ENCODE assay signal across 22 mouse cellular contexts in the genomic region with DNA sequence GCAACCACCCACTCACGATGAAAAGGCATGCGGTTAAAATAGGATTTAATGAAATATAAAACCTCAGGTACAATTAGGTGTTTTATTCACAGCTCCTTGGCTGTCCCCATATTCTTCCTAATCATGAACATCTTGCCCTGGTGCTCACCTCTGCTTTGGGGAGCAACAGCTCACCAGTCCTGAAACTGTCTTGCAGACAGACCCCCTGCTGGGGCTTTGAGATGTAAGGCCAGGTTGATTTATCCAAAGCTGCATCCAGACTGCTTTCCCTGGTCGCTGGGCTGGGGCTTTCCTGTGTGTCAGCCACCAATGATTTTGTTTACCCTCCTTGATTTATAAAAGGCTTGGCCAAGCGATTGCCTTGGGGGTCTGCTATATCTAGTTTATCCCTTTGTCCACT.
DNase-seq lines count a peak whose midpoint lies in the region; ATAC-seq lines count a peak whose summit lies in the region.
"Had no signal": no experiment of that assay in that cellular context is flagged by ENCODE, and none has a peak within 500 bp of the region (broad histone marks: within the 10 kb centered on the region; RNA-seq: fewer than 3 reads in every experiment).

No protein-coding gene starts in this region.

- no peak overlapping the region for H3K27ac ChIP-seq in midbrain, embryonic 11.5 days (ENCODE audit: low read depth, low read length)
- H3K27ac ChIP-seq in midbrain, embryonic 15.5 days: no peak overlapping the region
- no peak overlapping the region for H3K27ac ChIP-seq in intestine, embryonic 15.5 days
- H3K27ac ChIP-seq: embryonic facial prominence, embryonic 10.5 days; embryonic facial prominence, embryonic 12.5 days; forebrain, embryonic 10.5 days; forebrain, embryonic 12.5 days had no signal

- H3K4me1 ChIP-seq in midbrain, embryonic 11.5 days (ENCODE audit: control insufficient read depth, insufficient read depth, low read length): no peaks in the 10 kb centered on the region
- H3K4me1 ChIP-seq in midbrain, embryonic 15.5 days: no peaks in the 10 kb centered on the region
- no peaks in the 10 kb centered on the region for H3K4me1 ChIP-seq in intestine, embryonic 15.5 days (replicated peaks)
- H3K4me1 ChIP-seq: embryonic facial prominence, embryonic 10.5 days; embryonic facial prominence, embryonic 12.5 days; forebrain, embryonic 10.5 days; forebrain, embryonic 12.5 days had no signal

- no peak overlapping the region for H3K4me2 ChIP-seq in midbrain, embryonic 11.5 days
- H3K4me2 ChIP-seq in midbrain, embryonic 15.5 days: no peak overlapping the region
- no peak overlapping the region for H3K4me2 ChIP-seq in intestine, embryonic 15.5 days (replicated peaks)
- H3K4me2 ChIP-seq: embryonic facial prominence, embryonic 12.5 days; forebrain, embryonic 12.5 days had no signal

- peak; percentile 23 for DNase-seq in midbrain, embryonic 11.5 days (ENCODE audit: low spot score, missing footprints)
- peak; percentile 21 for DNase-seq in R1 (ENCODE audit: low read depth, low spot score)
- DNase-seq in urinary bladder, adult 18-20 months (ENCODE audit: low spot score in 2 of 2): no peak
- DNase-seq: adrenal gland, adult 8-10 months; adrenal gland, postnatal 14 days; adrenal gland, postnatal 36 days; cerebellum, adult 11-12 months; cerebellum, adult 2 months; cerebellum, adult 9-10 months; cerebellum, postnatal 25 days had no signal

- no peak overlapping the region for H3K9ac ChIP-seq in midbrain, embryonic 11.5 days (ENCODE audit: low read length)
- no peak overlapping the region for H3K9ac ChIP-seq in midbrain, embryonic 15.5 days
- H3K9ac ChIP-seq in intestine, embryonic 15.5 days: no peak overlapping the region
- H3K9ac ChIP-seq: embryonic facial prominence, embryonic 12.5 days; forebrain, embryonic 12.5 days had no signal

- H3K9me3 ChIP-seq in midbrain, embryonic 11.5 days (ENCODE audit: control insufficient read depth, low read length): no peaks in the 10 kb centered on the region; the same call in 1 of the 2 replicates
- H3K9me3 ChIP-seq in midbrain, embryonic 15.5 days: no peaks in the 10 kb centered on the region
- no peaks in the 10 kb centered on the region for H3K9me3 ChIP-seq in intestine, embryonic 15.5 days

- H3K4me3 ChIP-seq in midbrain, embryonic 11.5 days (ENCODE audit: low read depth, low read length): no peak overlapping the region
- H3K4me3 ChIP-seq in midbrain, embryonic 15.5 days: no peak overlapping the region
- no peak overlapping the region for H3K4me3 ChIP-seq in intestine, embryonic 15.5 days (replicated peaks)
- H3K4me3 ChIP-seq: embryonic facial prominence, embryonic 10.5 days; embryonic facial prominence, embryonic 12.5 days; erythroblast, embryonic 14.5 days; forebrain, embryonic 10.5 days; forebrain, embryonic 12.5 days had no signal

- no peaks in the 10 kb centered on the region for H3K27me3 ChIP-seq in midbrain, embryonic 11.5 days (ENCODE audit: control insufficient read depth, insufficient read depth, low read length)
- H3K27me3 ChIP-seq in midbrain, embryonic 15.5 days (replicated peaks): no peaks in the 10 kb centered on the region
- no peaks in the 10 kb centered on the region for H3K27me3 ChIP-seq in intestine, embryonic 15.5 days (replicated peaks)
- H3K27me3 ChIP-seq: forebrain, embryonic 12.5 days had no signal

- 59% methylated on average over 4 of the region's 4 CpGs for WGBS in midbrain, embryonic 11.5 days
- WGBS in midbrain, embryonic 15.5 days: 66% methylated on average over 4 of the region's 4 CpGs
- WGBS in intestine, embryonic 15.5 days: 53% methylated on average over 4 of the region's 4 CpGs

- no peak for ATAC-seq in midbrain, embryonic 11.5 days (ENCODE audit: low FRiP score)
- ATAC-seq in midbrain, embryonic 15.5 days (replicated peaks): no peak
- no peak for ATAC-seq in intestine, embryonic 15.5 days
- ATAC-seq: activated CD4-positive, CD25-positive, alpha-beta regulatory T cell, adult 4 months; forebrain, embryonic 14.5 days; forebrain, embryonic 16.5 days; Patski had no signal

- no peaks in the 10 kb centered on the region for H3K36me3 ChIP-seq in midbrain, embryonic 11.5 days (ENCODE audit: control insufficient read depth, insufficient read depth, low read length)
- no peaks in the 10 kb centered on the region for H3K36me3 ChIP-seq in midbrain, embryonic 15.5 days (replicated peaks)
- H3K36me3 ChIP-seq in intestine, embryonic 15.5 days: no peaks in the 10 kb centered on the region
- H3K36me3 ChIP-seq: embryonic facial prominence, embryonic 10.5 days; embryonic facial prominence, embryonic 12.5 days; forebrain, embryonic 10.5 days; forebrain, embryonic 12.5 days; G1E had no signal

Comparison
In these comparisons a context has a peak if more than half of its experiments do, and no peak if none do; other contexts are left out.
1. DNase-seq: peak in midbrain, embryonic 11.5 days (single experiment) and R1 (single experiment); none in urinary bladder, adult 18-20 months (0 of 2).